Comparison of ENCODE assay signal across 10 mouse cellular contexts in genomic region chr2:45113912-45114311, GRCm38 (mm10). TPM values are rescaled to one million over a fixed set of nuclear protein-coding genes. Genes with fewer than 3 reads are reported as not detected.
DNase-seq lines count a peak whose midpoint lies in the region; ATAC-seq and TF ChIP-seq lines count a peak whose summit lies in the region.
"Had no signal": no experiment of that assay in that cellular context is flagged by ENCODE, and none has a peak within 500 bp of the region (broad histone marks: within the 10 kb centered on the region; RNA-seq: fewer than 3 reads in every experiment).

No protein-coding gene starts in this region.

- peak overlapping the region; percentile 71; the same call in 1 of the 2 replicates for H3K27ac ChIP-seq in kidney, embryonic 14.5 days (ENCODE audit: low read depth, low read length)
- H3K27ac ChIP-seq in bone marrow macrophage, adult 2 months (ENCODE audit: insufficient read depth, low read depth, low read length): peak overlapping the region; percentile 100
- H3K27ac ChIP-seq in midbrain, embryonic 14.5 days (replicated peaks; ENCODE audit: low read depth, low read length): no peak overlapping the region
- H3K27ac ChIP-seq: limb, embryonic 13.5 days had no signal

- H3K9ac ChIP-seq in kidney, embryonic 14.5 days (ENCODE audit: low read depth, low read length): no peak overlapping the region
- H3K9ac ChIP-seq in midbrain, embryonic 14.5 days (replicated peaks; ENCODE audit: low read length): no peak overlapping the region
- H3K9ac ChIP-seq: limb, embryonic 13.5 days had no signal

- H3K4me3 ChIP-seq in kidney, embryonic 14.5 days (ENCODE audit: low read length): peak overlapping the region; percentile 83; the same call in 1 of the 2 replicates
- peak overlapping the region; percentile 44 for H3K4me3 ChIP-seq in bone marrow macrophage, adult 2 months (ENCODE audit: insufficient read depth, low read length)
- no peak overlapping the region for H3K4me3 ChIP-seq in midbrain, embryonic 14.5 days (replicated peaks; ENCODE audit: low read depth, low read length)

- H3K27me3 ChIP-seq in kidney, embryonic 14.5 days (ENCODE audit: control insufficient read depth, insufficient read depth, low read length): no peaks in the 10 kb centered on the region; the same call in 1 of the 2 replicates
- H3K27me3 ChIP-seq in midbrain, embryonic 14.5 days (ENCODE audit: control insufficient read depth, insufficient read depth, low read length): no peaks in the 10 kb centered on the region

- no peak for ATAC-seq in kidney, embryonic 14.5 days (ENCODE audit: low FRiP score, low TSS enrichment)
- 0 out of 2 replicates have a peak, but pooled peaks have one; percentile 1 for ATAC-seq in granulocyte monocyte progenitor cell, adult 5-6 weeks (replicated peaks; ENCODE audit: poor library complexity, severe bottlenecking)
- ATAC-seq in midbrain, embryonic 14.5 days (ENCODE audit: low FRiP score, low TSS enrichment): no peak

- no peak for TF ChIP-seq CTCF in bone marrow macrophage, adult 2 months (IDR thresholded peaks at IDR 0.05; ENCODE audit: low read depth, low read length)

- WGBS in kidney, embryonic 14.5 days: 46% methylated on average over 3 of the region's 3 CpGs
- WGBS in midbrain, embryonic 14.5 days: 9% methylated on average over 3 of the region's 3 CpGs

- H3K4me1 ChIP-seq in kidney, embryonic 14.5 days (ENCODE audit: control insufficient read depth, insufficient read depth, low read length): peaks cover 7% of the 10 kb centered on the region; the same call in 1 of the 2 replicates
- H3K4me1 ChIP-seq in bone marrow macrophage, adult 2 months (ENCODE audit: control insufficient read depth, insufficient read depth, low read length): peaks cover 8% of the 10 kb centered on the region
- peaks cover 24% of the 10 kb centered on the region for H3K4me1 ChIP-seq in midbrain, embryonic 14.5 days (ENCODE audit: control insufficient read depth, insufficient read depth, low read length)

- no peaks in the 10 kb centered on the region for H3K9me3 ChIP-seq in kidney, embryonic 14.5 days (ENCODE audit: control insufficient read depth, low read length)
- H3K9me3 ChIP-seq in midbrain, embryonic 14.5 days (ENCODE audit: control insufficient read depth, low read length): no peaks in the 10 kb centered on the region
- H3K9me3 ChIP-seq: G1E; limb, embryonic 13.5 days had no signal

- peak overlapping the region; percentile 87 for H3K4me2 ChIP-seq in kidney, embryonic 14.5 days (replicated peaks; ENCODE audit: low read depth, low read length)
- H3K4me2 ChIP-seq in midbrain, embryonic 14.5 days (ENCODE audit: low read length): peak overlapping the region; percentile 80

- no peak for DNase-seq in kidney, postnatal 25 days
- peak; percentile 31 for DNase-seq in midbrain, embryonic 14.5 days
- DNase-seq in urinary bladder, adult 18-20 months (ENCODE audit: low spot score in 2 of 2): no peak
- DNase-seq in embryo, embryonic 10.5 days (ENCODE audit: low spot score): no peak
- no peak for DNase-seq in embryo, embryonic 9.5 days (ENCODE audit: extremely low spot score)

- no peak for TF ChIP-seq POLR2A in bone marrow macrophage, adult 2 months (IDR thresholded peaks at IDR 0.05; ENCODE audit: borderline replicate concordance, low read depth, low read length)

- no peaks in the 10 kb centered on the region for H3K36me3 ChIP-seq in kidney, embryonic 14.5 days (ENCODE audit: control insufficient read depth, insufficient read depth, low read length)
- H3K36me3 ChIP-seq in midbrain, embryonic 14.5 days (ENCODE audit: control insufficient read depth, insufficient read depth, low read length): no peaks in the 10 kb centered on the region
- H3K36me3 ChIP-seq: G1E; limb, embryonic 13.5 days had no signal

RNA-seq across cellular contexts. Expression of gene Zeb2, which starts 3.3 kb away (rescaled TPM):
- polyA plus RNA-seq in kidney, embryonic 14.5 days (2014; fragmentation: Nextera tagmentation; extraction: Ambion mirVana): 41.2 and 52.2 TPM in 2 replicates
- 368 and 388 TPM in 2 replicates for polyA plus RNA-seq in bone marrow macrophage, adult 2 months (2012; ENCODE audit: insufficient read depth, insufficient read length, missing spikeins)
- total RNA-seq in granulocyte monocyte progenitor cell, adult 5-6 weeks (2014; fragmentation: Nextera tagmentation): 286 and 309 TPM in 2 replicates
- total RNA-seq in granulocyte monocyte progenitor cell, adult 5-6 weeks (2017): 167 and 168 TPM in 2 replicates
- polyA plus RNA-seq in midbrain, embryonic 14.5 days (2014; fragmentation: Nextera tagmentation; extraction: Ambion mirVana): 25.5 and 32.3 TPM in 2 replicates
